8 mouse cellular contexts compared by ENCODE assay signal in the genomic region with DNA sequence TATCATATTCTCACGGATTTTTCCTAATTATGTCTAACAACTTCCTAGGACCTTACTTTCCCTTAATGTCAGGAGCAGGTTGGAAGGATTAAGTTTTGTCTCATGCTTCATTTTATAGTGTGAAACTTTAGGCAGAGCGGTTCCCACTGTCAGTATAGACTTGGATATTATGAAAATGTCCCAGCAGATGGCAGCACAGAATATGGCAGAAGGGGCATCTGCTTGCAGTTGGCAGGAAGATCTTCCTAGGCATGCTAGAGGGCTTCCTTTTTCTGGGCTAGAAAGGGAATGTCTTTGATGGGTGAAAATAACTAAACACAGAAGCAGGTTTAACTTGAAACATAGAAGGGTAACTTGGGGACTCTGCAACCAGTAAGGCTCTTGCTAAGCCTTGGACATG.
DNase-seq lines count a peak whose midpoint lies in the region; ATAC-seq and TF ChIP-seq lines count a peak whose summit lies in the region.

No protein-coding gene starts in this region.

- WGBS in embryonic facial prominence, embryonic 11.5 days: 75% methylated on average over 2 of the region's 2 CpGs
- WGBS in embryonic facial prominence, embryonic 10.5 days: 69% methylated on average over 2 of the region's 2 CpGs
- WGBS in lung, embryonic 14.5 days: 55% methylated on average over 2 of the region's 2 CpGs

- H3K9ac ChIP-seq in embryonic facial prominence, embryonic 11.5 days (replicated peaks; ENCODE audit: low read length): no peak overlapping the region
- no peak overlapping the region for H3K9ac ChIP-seq in lung, embryonic 14.5 days

- peak; percentile 50 for TF ChIP-seq CTCF in lung, embryonic 14.5 days (IDR thresholded peaks at IDR 0.05; ENCODE audit: low read depth)

- no peaks in the 10 kb centered on the region for H3K9me3 ChIP-seq in embryonic facial prominence, embryonic 11.5 days (replicated peaks; ENCODE audit: control insufficient read depth, low read length)
- H3K9me3 ChIP-seq in embryonic facial prominence, embryonic 10.5 days: no peaks in the 10 kb centered on the region
- no peaks in the 10 kb centered on the region for H3K9me3 ChIP-seq in lung, embryonic 14.5 days (ENCODE audit: low read depth, low read length)

- no peaks in the 10 kb centered on the region for H3K4me1 ChIP-seq in embryonic facial prominence, embryonic 11.5 days (ENCODE audit: control insufficient read depth, insufficient read depth, low read length)
- no peaks in the 10 kb centered on the region for H3K4me1 ChIP-seq in embryonic facial prominence, embryonic 10.5 days
- no peaks in the 10 kb centered on the region for H3K4me1 ChIP-seq in lung, embryonic 14.5 days (ENCODE audit: insufficient read depth)

- no peak overlapping the region for H3K4me2 ChIP-seq in embryonic facial prominence, embryonic 11.5 days (ENCODE audit: low read depth, low read length)
- H3K4me2 ChIP-seq in lung, embryonic 14.5 days: no peak overlapping the region

- no peak for ATAC-seq in embryonic facial prominence, embryonic 11.5 days (replicated peaks; ENCODE audit: insufficient number of reproducible peaks, low FRiP score, low TSS enrichment, low read depth)
- no peak for ATAC-seq in lung, embryonic 14.5 days (ENCODE audit: insufficient read depth)

- H3K27ac ChIP-seq in embryonic facial prominence, embryonic 11.5 days (replicated peaks; ENCODE audit: low read depth, low read length): no peak overlapping the region
- no peak overlapping the region for H3K27ac ChIP-seq in embryonic facial prominence, embryonic 10.5 days (replicated peaks)
- no peak overlapping the region for H3K27ac ChIP-seq in lung, embryonic 14.5 days (ENCODE audit: low read depth)

- DNase-seq in embryonic facial prominence, embryonic 11.5 days (ENCODE audit: low spot score): peak; percentile 35
- no peak for DNase-seq in embryonic facial prominence, embryonic 10.5 days (ENCODE audit: low spot score)
- DNase-seq in lung, embryonic 14.5 days: peak; percentile 67
- no peak for DNase-seq in lung, postnatal 14 days
- DNase-seq in layer of hippocampus, adult 9-10 months (ENCODE audit: low spot score): peak; percentile 67
- DNase-seq in right cerebral cortex, postnatal 36 days (ENCODE audit: low spot score in 2 of 2): peak; percentile 14 to 23
- no peak for DNase-seq in urinary bladder, postnatal 25 days (ENCODE audit: low spot score)
- no peak for DNase-seq in B cell, adult 2 months

- H3K4me3 ChIP-seq in embryonic facial prominence, embryonic 11.5 days (ENCODE audit: low read depth, low read length): no peak overlapping the region
- H3K4me3 ChIP-seq in embryonic facial prominence, embryonic 10.5 days: no peak overlapping the region
- no peak overlapping the region for H3K4me3 ChIP-seq in lung, embryonic 14.5 days (ENCODE audit: low read depth, low read length)

- no peaks in the 10 kb centered on the region for H3K36me3 ChIP-seq in embryonic facial prominence, embryonic 11.5 days (replicated peaks; ENCODE audit: control insufficient read depth, insufficient read depth, low read depth, low read length)
- H3K36me3 ChIP-seq in embryonic facial prominence, embryonic 10.5 days (replicated peaks): no peaks in the 10 kb centered on the region
- no peaks in the 10 kb centered on the region for H3K36me3 ChIP-seq in lung, embryonic 14.5 days (ENCODE audit: insufficient read depth)

- no peaks in the 10 kb centered on the region for H3K27me3 ChIP-seq in embryonic facial prominence, embryonic 11.5 days (ENCODE audit: control insufficient read depth, insufficient read depth, low read length)
- H3K27me3 ChIP-seq in embryonic facial prominence, embryonic 10.5 days (replicated peaks; ENCODE audit: low read depth, poor library complexity, severe bottlenecking): no peaks in the 10 kb centered on the region
- no peaks in the 10 kb centered on the region for H3K27me3 ChIP-seq in lung, embryonic 14.5 days (ENCODE audit: insufficient read depth, low read length)

Comparison
In these comparisons a context has a peak if more than half of its experiments do, and no peak if none do; other contexts are left out.
1. DNase-seq: peak in embryonic facial prominence, embryonic 11.5 days (single experiment), lung, embryonic 14.5 days (single experiment), layer of hippocampus, adult 9-10 months (single experiment) and right cerebral cortex, postnatal 36 days (2 of 2); none in embryonic facial prominence, embryonic 10.5 days (single experiment), lung, postnatal 14 days (single experiment), urinary bladder, postnatal 25 days (single experiment) and B cell, adult 2 months (0 of 2).